Mouse (Mus musculus): ENCODE measurements around the gene Tomm7. TPM values are rescaled to one million over a fixed set of nuclear protein-coding genes. Genes with fewer than 3 reads are reported as not detected.

Gene Tomm7
- total RNA-seq (2023) = 42.7 TPM

DNA sequence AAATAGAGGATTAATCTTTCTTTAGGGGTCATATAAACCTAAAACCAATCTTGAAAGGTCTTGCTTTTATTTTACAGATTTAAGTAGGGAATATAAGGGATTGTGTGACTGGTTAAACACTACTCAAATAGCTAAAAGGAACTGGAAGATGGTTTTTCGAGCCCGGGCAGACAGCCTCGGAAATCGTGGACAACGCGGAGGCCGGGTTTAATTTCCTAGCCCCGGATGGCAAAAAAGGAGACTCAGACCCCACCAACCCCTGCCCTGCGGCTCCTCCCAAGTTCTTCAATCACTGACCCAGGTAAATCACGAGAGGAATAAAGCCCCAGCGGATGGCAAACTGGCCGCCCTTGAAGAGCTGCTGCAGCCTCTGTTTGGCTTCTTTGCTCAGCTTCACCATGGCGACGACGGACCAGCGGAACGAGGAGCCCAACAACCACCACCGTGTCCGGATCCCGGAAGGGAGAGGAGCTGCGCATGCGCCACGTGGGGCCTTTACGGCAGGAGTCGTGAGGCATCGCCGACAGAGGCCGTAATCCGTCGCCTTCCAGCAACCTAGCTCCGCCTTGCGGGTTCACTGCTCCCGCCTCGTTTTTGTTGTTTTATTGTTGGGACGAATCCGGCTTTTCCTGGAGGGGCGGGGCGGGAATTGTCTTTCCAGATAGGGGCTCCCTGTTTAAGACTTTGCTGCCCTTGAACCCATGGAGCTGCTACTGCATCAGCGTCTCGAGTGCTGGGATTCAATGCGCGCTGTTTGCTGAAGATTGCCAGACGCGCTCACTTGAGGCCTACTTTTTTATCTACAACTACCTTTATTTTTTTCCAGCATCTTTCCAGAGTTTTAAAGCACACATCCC is at the start of gene Tomm7:
Gene Tomm7 (minus strand): TSS at position 488 of the 857 bp plus-strand sequence.

Other genes with a start within 250 kb of the Tomm7 start
- 105 TPM for gene Srpk2, start 159.5 kb downstream of the Tomm7 start, total RNA-seq (2023)
- gene Pus7, start 60.5 kb downstream of the Tomm7 start, total RNA-seq (2023) = 29.8 TPM
- gene Rint1, start 56.5 kb downstream of the Tomm7 start, total RNA-seq (2023) = 40.8 TPM
- gene Fam126a, start 186.5 kb upstream of the Tomm7 start, total RNA-seq (2023) = 15.2 TPM

All from CD4-positive naive resting alpha-beta T cell, adult 76 days (primary cell).